Mouse (Mus musculus): Measurements from ENCODE around the gene Olfr98. TPM values are rescaled to one million over a fixed set of nuclear protein-coding genes. Genes with fewer than 3 reads are reported as not detected.
A peak's percentile ranks its signal among the peaks of the same experiment; 100 is the strongest.
"Not testable (repeated sequence)": the region's sequence is repeated elsewhere in the genome, so short reads cannot be mapped to it uniquely, and the experiment has no call there.

Gene Olfr98
- polyA plus RNA-seq, 1 experiment from 2014 or later: not detected

DNA sequence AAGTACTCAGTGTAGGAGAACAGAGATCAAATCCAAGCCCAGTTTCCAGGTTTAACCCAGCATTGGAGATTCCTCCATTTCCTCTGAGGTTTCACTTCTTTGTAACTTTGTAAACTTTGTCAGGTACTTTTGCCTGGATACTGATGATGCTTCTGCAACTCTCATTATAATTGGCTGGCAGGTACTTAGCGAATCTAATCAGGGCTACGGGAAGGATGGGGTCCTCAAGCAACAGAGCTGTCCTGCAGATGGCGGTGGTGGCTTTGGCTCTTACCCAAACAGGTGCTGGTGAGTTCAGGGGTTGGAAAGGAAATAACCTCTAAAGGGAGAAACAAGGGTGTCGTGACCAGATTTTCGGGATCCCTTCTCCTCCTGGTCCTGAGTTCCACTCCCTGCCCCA lies 16.8 kb downstream of the Olfr98 start:
- Histone ChIP-seq H3K9me3 (ENCODE audit: low read length) (no peaks in the 10 kb centered on the region), H3K27ac (ENCODE audit: low read depth) (no peak overlapping the region), H3K4me2 (ENCODE audit: low read depth, low read length) (no peak overlapping the region), H3K27me3 (ENCODE audit: insufficient read depth, low read length) (no peaks in the 10 kb centered on the region), H3K4me3 (ENCODE audit: low read depth, low read length) (no peak overlapping the region), H3K4me1 (ENCODE audit: insufficient read depth) (no peaks in the 10 kb centered on the region), H3K9ac (replicated peaks) (no peak overlapping the region), H3K36me3 (replicated peaks; ENCODE audit: insufficient read depth, low read length) (no peaks in the 10 kb centered on the region)
- TF ChIP-seq CTCF (IDR thresholded peaks at IDR 0.05; ENCODE audit: low read depth) (no peak), EP300 (IDR thresholded peaks at IDR 0.05; ENCODE audit: low read depth) (no peak)
- DNase-seq: peak; percentile 21
- 0 out of 2 replicates have a peak, but pooled peaks have one; percentile 41 for ATAC-seq
- 27% methylated on average over 5 of the region's 5 CpGs for WGBS (ENCODE audit: insufficient replicate concordance)

- Histone ChIP-seq H3K4me3 (ENCODE audit: low read depth, low read length) (no peak overlapping the region), H3K27me3 (ENCODE audit: insufficient read depth, low read length) (no peaks in the 10 kb centered on the region), H3K4me2 (ENCODE audit: low read depth, low read length) (no peak overlapping the region), H3K36me3 (replicated peaks; ENCODE audit: insufficient read depth, low read length) (no peaks in the 10 kb centered on the region), H3K9ac (replicated peaks) (no peak overlapping the region), H3K4me1 (ENCODE audit: insufficient read depth) (no peaks in the 10 kb centered on the region), H3K9me3 (ENCODE audit: low read length) (peaks cover 3% of the 10 kb centered on the region; the same call in 1 of the 2 replicates), H3K27ac (ENCODE audit: low read depth) (no peak overlapping the region)
- 31% methylated on average over 3 of the region's 3 CpGs for WGBS (ENCODE audit: insufficient replicate concordance)
- DNase-seq (no peak), ATAC-seq (no peak)
- TF ChIP-seq CTCF (IDR thresholded peaks at IDR 0.05; ENCODE audit: low read depth) (no peak), EP300 (IDR thresholded peaks at IDR 0.05; ENCODE audit: low read depth) (no peak)
Observed at GRCm38 (mm10) chr17:37242198-37242597, 21.4 kb downstream of the Olfr98 start.

DNA sequence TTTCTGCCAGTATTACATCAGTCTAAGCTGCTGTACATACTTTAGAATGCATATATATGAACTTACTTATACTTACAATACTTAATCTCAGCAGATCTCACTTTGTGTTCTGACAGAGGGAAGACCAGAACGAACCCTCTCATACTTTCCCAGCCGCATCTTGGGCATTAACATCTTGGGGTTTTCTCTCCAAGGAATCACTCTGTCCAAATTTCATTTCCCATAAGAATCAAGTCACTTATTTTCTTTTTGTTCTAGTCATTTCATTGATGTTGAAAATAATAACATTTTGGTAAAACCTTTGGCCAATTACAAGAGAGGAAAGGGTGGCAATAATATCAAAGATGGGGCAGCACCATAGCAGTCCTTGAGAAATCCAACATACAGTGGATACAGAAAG lies 26.3 kb downstream of the Olfr98 start, which contains the start of gene Olfr97:
Gene Olfr97 (minus strand): TSS at position 101 of the 400 bp plus-strand sequence.
- WGBS (ENCODE audit: insufficient replicate concordance): 76% methylated on average over 2 of the region's 2 CpGs
- DNase-seq; H3K27me3 ChIP-seq (ENCODE audit: insufficient read depth, low read length); H3K27ac ChIP-seq (ENCODE audit: low read depth); H3K4me2 ChIP-seq (ENCODE audit: low read depth, low read length); H3K9me3 ChIP-seq (ENCODE audit: low read length); H3K36me3 ChIP-seq (replicated peaks; ENCODE audit: insufficient read depth, low read length); ATAC-seq; H3K4me1 ChIP-seq (ENCODE audit: insufficient read depth); H3K9ac ChIP-seq (replicated peaks); H3K4me3 ChIP-seq (ENCODE audit: low read depth, low read length): not testable (repeated sequence)

DNA sequence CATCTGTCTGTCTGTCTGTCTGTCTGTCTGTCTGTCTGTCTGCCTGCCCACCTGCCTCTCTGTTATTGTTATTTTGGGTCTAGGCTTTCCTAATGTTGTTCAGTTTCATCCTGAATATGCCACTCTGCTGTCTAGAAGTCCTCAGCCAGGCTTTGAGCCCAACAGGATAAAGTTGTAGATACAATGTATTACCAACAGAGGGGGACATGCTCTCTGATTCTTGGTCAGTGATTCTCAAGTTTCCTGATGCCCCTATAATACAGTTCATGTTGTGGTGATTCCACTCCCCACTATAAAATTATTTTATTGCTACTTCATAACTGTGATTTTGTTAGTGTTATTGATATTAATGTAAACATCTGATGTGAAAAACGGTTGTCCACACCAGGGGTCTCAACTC lies 41.7 kb downstream of the Olfr98 start:
- Histone ChIP-seq H3K36me3 (replicated peaks; ENCODE audit: insufficient read depth, low read length) (no peaks in the 10 kb centered on the region), H3K27ac (ENCODE audit: low read depth) (no peak overlapping the region), H3K4me1 (ENCODE audit: insufficient read depth) (no peaks in the 10 kb centered on the region), H3K4me2 (ENCODE audit: low read depth, low read length) (no peak overlapping the region), H3K9me3 (ENCODE audit: low read length) (no peaks in the 10 kb centered on the region), H3K4me3 (ENCODE audit: low read depth, low read length) (no peak overlapping the region), H3K27me3 (ENCODE audit: insufficient read depth, low read length) (no peaks in the 10 kb centered on the region), H3K9ac (replicated peaks) (no peak overlapping the region)
- DNase-seq: no peak
- no peak for ATAC-seq
- TF ChIP-seq CTCF (IDR thresholded peaks at IDR 0.05; ENCODE audit: low read depth) (peak; percentile 51), EP300 (IDR thresholded peaks at IDR 0.05; ENCODE audit: low read depth) (no peak)
- WGBS (ENCODE audit: insufficient replicate concordance): 24% methylated on average over 1 of the region's 1 CpGs

- H3K9me3 ChIP-seq (ENCODE audit: low read length): no peaks in the 10 kb centered on the region
- no peak for TF ChIP-seq CTCF (IDR thresholded peaks at IDR 0.05; ENCODE audit: low read depth)
- TF ChIP-seq EP300 (IDR thresholded peaks at IDR 0.05; ENCODE audit: low read depth): no peak
- DNase-seq: no peak
- no peak within 1 kb of the TSS for H3K4me3 ChIP-seq (ENCODE audit: low read depth, low read length)
- H3K9ac ChIP-seq (replicated peaks): no peak within 1 kb of the TSS
- 39% methylated on average over 4 of the region's 4 CpGs for WGBS (ENCODE audit: insufficient replicate concordance)
- H3K4me2 ChIP-seq (ENCODE audit: low read depth, low read length): no peak within 1 kb of the TSS
- H3K27ac ChIP-seq (ENCODE audit: low read depth): no peak within 1 kb of the TSS
- H3K27me3 ChIP-seq (ENCODE audit: insufficient read depth, low read length): no peaks in the 10 kb centered on the region
- H3K36me3 ChIP-seq (replicated peaks; ENCODE audit: insufficient read depth, low read length): no peaks in the 10 kb centered on the region
- no peaks in the 10 kb centered on the region for H3K4me1 ChIP-seq (ENCODE audit: insufficient read depth)
- no peak for ATAC-seq
Observed at GRCm38 (mm10) chr17:37219846-37220245, 43.7 kb downstream of the Olfr98 start, which contains the start of gene Olfr96. Olfr96 (plus strand) TSS chr17:37220146.

- Histone ChIP-seq H3K27me3 (ENCODE audit: insufficient read depth, low read length) (no peaks in the 10 kb centered on the region), H3K27ac (ENCODE audit: low read depth) (no peak overlapping the region), H3K9me3 (ENCODE audit: low read length) (no peaks in the 10 kb centered on the region), H3K4me2 (ENCODE audit: low read depth, low read length) (no peak overlapping the region), H3K4me3 (ENCODE audit: low read depth, low read length) (no peak overlapping the region), H3K9ac (replicated peaks) (no peak overlapping the region), H3K36me3 (replicated peaks; ENCODE audit: insufficient read depth, low read length) (no peaks in the 10 kb centered on the region), H3K4me1 (ENCODE audit: insufficient read depth) (no peaks in the 10 kb centered on the region)
- ATAC-seq (no peak), DNase-seq (no peak)
- no peak for TF ChIP-seq CTCF (IDR thresholded peaks at IDR 0.05; ENCODE audit: low read depth)
- TF ChIP-seq EP300 (IDR thresholded peaks at IDR 0.05; ENCODE audit: low read depth): no peak
- 71% methylated on average over 3 of the region's 3 CpGs for WGBS (ENCODE audit: insufficient replicate concordance)
Observed at GRCm38 (mm10) chr17:37218486-37218885, 45.1 kb downstream of the Olfr98 start.

DNA sequence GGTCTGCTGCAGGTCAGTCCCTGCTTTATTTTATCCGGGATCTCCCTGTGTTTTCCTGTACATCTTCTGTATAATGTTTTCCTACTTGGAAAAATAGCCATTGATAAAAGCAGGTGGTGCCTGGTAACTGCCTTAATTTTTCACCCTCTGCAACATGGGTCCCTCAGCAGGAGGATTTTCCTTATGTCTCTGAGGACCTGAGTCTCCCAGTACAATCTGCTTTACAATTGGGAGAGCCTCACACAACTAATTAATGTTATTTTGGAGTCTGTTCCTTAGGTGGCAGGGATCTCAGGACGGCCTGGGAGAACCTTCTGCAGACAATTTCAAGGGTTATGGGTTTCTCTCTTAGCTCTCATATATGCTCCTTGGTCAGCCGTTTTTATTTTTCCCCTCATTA lies 50.5 kb downstream of the Olfr98 start, which contains the start of gene Olfr95:
Gene Olfr95 (minus strand): TSS at position 101 of the 400 bp plus-strand sequence.
- Histone ChIP-seq H3K9me3 (ENCODE audit: low read length) (no peaks in the 10 kb centered on the region), H3K36me3 (replicated peaks; ENCODE audit: insufficient read depth, low read length) (no peaks in the 10 kb centered on the region), H3K27me3 (ENCODE audit: insufficient read depth, low read length) (peaks cover 11% of the 10 kb centered on the region), H3K27ac (ENCODE audit: low read depth) (no peak within 1 kb of the TSS), H3K4me1 (ENCODE audit: insufficient read depth) (no peaks in the 10 kb centered on the region), H3K4me3 (ENCODE audit: low read depth, low read length) (no peak within 1 kb of the TSS), H3K4me2 (ENCODE audit: low read depth, low read length) (no peak within 1 kb of the TSS), H3K9ac (replicated peaks) (no peak within 1 kb of the TSS)
- 59% methylated on average over 3 of the region's 3 CpGs for WGBS (ENCODE audit: insufficient replicate concordance)
- TF ChIP-seq CTCF (IDR thresholded peaks at IDR 0.05; ENCODE audit: low read depth): no peak
- TF ChIP-seq EP300 (IDR thresholded peaks at IDR 0.05; ENCODE audit: low read depth): no peak
- DNase-seq (no peak), ATAC-seq (no peak)

Other genes with a start within 250 kb of the Olfr98 start
- not detected in 2 replicates for gene Mog, start 240.4 kb downstream of the Olfr98 start, polyA plus RNA-seq (2015; fragmentation: Nextera tagmentation; extraction: Ambion mirVana)
- gene Gabbr1, start 217.8 kb downstream of the Olfr98 start, polyA plus RNA-seq (2015; fragmentation: Nextera tagmentation; extraction: Ambion mirVana): 0.41 and 0.46 TPM in 2 replicates
- gene Olfr90, start 175.2 kb downstream of the Olfr98 start, polyA plus RNA-seq (2015; fragmentation: Nextera tagmentation; extraction: Ambion mirVana): not detected in 2 replicates
- gene Olfr91, start 165.5 kb downstream of the Olfr98 start, polyA plus RNA-seq (2015; fragmentation: Nextera tagmentation; extraction: Ambion mirVana): not detected in 2 replicates
- gene Olfr92, start 143.7 kb downstream of the Olfr98 start, polyA plus RNA-seq (2015; fragmentation: Nextera tagmentation; extraction: Ambion mirVana): not detected in 2 replicates
- gene Olfr93, start 102.3 kb downstream of the Olfr98 start, polyA plus RNA-seq (2015; fragmentation: Nextera tagmentation; extraction: Ambion mirVana): not detected in 2 replicates
- gene Ubd, start 69.9 kb downstream of the Olfr98 start, polyA plus RNA-seq (2015; fragmentation: Nextera tagmentation; extraction: Ambion mirVana): 2.2 and 3.4 TPM in 2 replicates
- gene Olfr94, start 62.8 kb downstream of the Olfr98 start, polyA plus RNA-seq (2015; fragmentation: Nextera tagmentation; extraction: Ambion mirVana): not detected in 2 replicates
- not detected in 2 replicates for gene Olfr95, start 50.6 kb downstream of the Olfr98 start, polyA plus RNA-seq (2015; fragmentation: Nextera tagmentation; extraction: Ambion mirVana)
- gene Olfr96, start 43.6 kb downstream of the Olfr98 start, polyA plus RNA-seq (2015; fragmentation: Nextera tagmentation; extraction: Ambion mirVana): not detected in 2 replicates
- not detected in 2 replicates for gene Olfr97, start 26.4 kb downstream of the Olfr98 start, polyA plus RNA-seq (2015; fragmentation: Nextera tagmentation; extraction: Ambion mirVana)
- gene H2-M3, start 6.5 kb upstream of the Olfr98 start, polyA plus RNA-seq (2015; fragmentation: Nextera tagmentation; extraction: Ambion mirVana): 4.5 and 4.6 TPM in 2 replicates
- not detected in 2 replicates for gene Olfr99, start 19.7 kb upstream of the Olfr98 start, polyA plus RNA-seq (2015; fragmentation: Nextera tagmentation; extraction: Ambion mirVana)
- not detected in 2 replicates for gene Olfr101, start 40.6 kb upstream of the Olfr98 start, polyA plus RNA-seq (2015; fragmentation: Nextera tagmentation; extraction: Ambion mirVana)
- not detected in 2 replicates for gene Olfr102, start 53.3 kb upstream of the Olfr98 start, polyA plus RNA-seq (2015; fragmentation: Nextera tagmentation; extraction: Ambion mirVana)
- not detected in 2 replicates for gene Olfr103, start 75.9 kb upstream of the Olfr98 start, polyA plus RNA-seq (2015; fragmentation: Nextera tagmentation; extraction: Ambion mirVana)
- not detected in 2 replicates for gene Olfr104-ps, start 95.8 kb upstream of the Olfr98 start, polyA plus RNA-seq (2015; fragmentation: Nextera tagmentation; extraction: Ambion mirVana)
- gene Olfr105-ps, start 115.3 kb upstream of the Olfr98 start, polyA plus RNA-seq (2015; fragmentation: Nextera tagmentation; extraction: Ambion mirVana): not detected in 2 replicates
- gene Olfr106-ps, start 126.6 kb upstream of the Olfr98 start, polyA plus RNA-seq (2015; fragmentation: Nextera tagmentation; extraction: Ambion mirVana): not detected in 2 replicates
- not detected in 2 replicates for gene Olfr107, start 135.5 kb upstream of the Olfr98 start, polyA plus RNA-seq (2015; fragmentation: Nextera tagmentation; extraction: Ambion mirVana)
- gene Olfr108, start 181.7 kb upstream of the Olfr98 start, polyA plus RNA-seq (2015; fragmentation: Nextera tagmentation; extraction: Ambion mirVana): not detected in 2 replicates
- gene Olfr109, start 195.2 kb upstream of the Olfr98 start, polyA plus RNA-seq (2015; fragmentation: Nextera tagmentation; extraction: Ambion mirVana): not detected in 2 replicates
- gene H2-M2, start 219.8 kb upstream of the Olfr98 start, polyA plus RNA-seq (2015; fragmentation: Nextera tagmentation; extraction: Ambion mirVana): not detected in 2 replicates
- not detected in 2 replicates for gene Olfr110, start 228.7 kb upstream of the Olfr98 start, polyA plus RNA-seq (2015; fragmentation: Nextera tagmentation; extraction: Ambion mirVana)
- not detected in 2 replicates for gene Olfr111, start 244.3 kb upstream of the Olfr98 start, polyA plus RNA-seq (2015; fragmentation: Nextera tagmentation; extraction: Ambion mirVana)

Data from liver, postnatal 0 days (tissue).